Mouse (Mus musculus) stomach, embryonic 14.5 days (tissue): ENCODE results near the gene Efcab11. TPM values are rescaled to one million over a fixed set of nuclear protein-coding genes. Genes with fewer than 3 reads are reported as not detected.

Source experiments
- ATAC-seq: fragments of 200-750 bp; cut with Nextera tagmentation; 2 replicates; pipeline ENCODE4 v1.8.0; 2017; ENCODE audit warnings: low read depth, moderate TSS enrichment; ENCODE audit not compliant: insufficient number of reproducible peaks, insufficient read depth, low FRiP score
- H3K27ac ChIP-seq: fragments of 300-500 bp; sonication (generic); 2 replicates; pipeline ENCODE4 v1.5.1; 2014; ENCODE audit warnings: mild to moderate bottlenecking, low read length, moderate library complexity, mixed read lengths
- H3K27me3 ChIP-seq: fragments of 300-500 bp; sonication (generic); 2 replicates; pipeline ENCODE4 v1.6.1; 2014; ENCODE audit warnings: low read length, control low read depth, mixed read lengths; ENCODE audit not compliant: control insufficient read depth, insufficient read depth
- H3K36me3 ChIP-seq: fragments of 300-500 bp; sonication (generic); 2 replicates; pipeline ENCODE4 v1.6.1; 2014; ENCODE audit warnings: mild to moderate bottlenecking, control low read depth, low read length, moderate library complexity, mixed read lengths; ENCODE audit not compliant: control insufficient read depth, insufficient read depth
- H3K4me1 ChIP-seq: fragments of 300-500 bp; sonication (generic); 2 replicates; pipeline ENCODE4 v1.6.1; 2014; ENCODE audit warnings: low read length, control low read depth, mixed read lengths; ENCODE audit not compliant: control insufficient read depth, insufficient read depth
- H3K4me2 ChIP-seq: fragments of 300-500 bp; sonication (generic); replicated peaks from 2 replicates; pipeline ENCODE4 v1.6.1; 2014; ENCODE audit warnings: low read depth, low read length, control low read depth
- H3K4me3 ChIP-seq: fragments of 300-500 bp; sonication (generic); 2 replicates; pipeline ENCODE4 v1.5.1; 2014; ENCODE audit warnings: low read depth, low read length, control low read depth
- H3K9ac ChIP-seq: fragments of 300-500 bp; sonication (generic); replicated peaks from 2 replicates; pipeline ENCODE4 v1.6.1; 2014; ENCODE audit warnings: low read depth, mild to moderate bottlenecking, control low read depth, low read length, moderate library complexity, mixed read lengths
- H3K9me3 ChIP-seq: fragments of 300-500 bp; sonication (generic); 2 replicates; pipeline ENCODE4 v1.6.1; 2016; ENCODE audit warnings: low read depth, low read length, control low read depth; ENCODE audit not compliant: control insufficient read depth
- WGBS: fragments of 180-500 bp; shearing (Covaris S2); extraction: QIAGEN DNeasy Blood & Tissue Kit; methylation state at CpG from one replicate; pipeline ENCODE4 v1.1.7; 2014; 5-methylcytosine and 5-hydroxymethylcytosine counted together
- polyA plus RNA-seq: library from polyadenylated mRNA; unstranded; fragments of >200 nt; fragmentation: Nextera tagmentation; extraction: Ambion mirVana; gene quantifications from 2 replicates; pipeline ENCODE4 v1.2.1, GENCODE M21; 2014

Gene Efcab11
- polyA plus RNA-seq, 1 experiment from 2014 or later = 14.7 TPM

DNA sequence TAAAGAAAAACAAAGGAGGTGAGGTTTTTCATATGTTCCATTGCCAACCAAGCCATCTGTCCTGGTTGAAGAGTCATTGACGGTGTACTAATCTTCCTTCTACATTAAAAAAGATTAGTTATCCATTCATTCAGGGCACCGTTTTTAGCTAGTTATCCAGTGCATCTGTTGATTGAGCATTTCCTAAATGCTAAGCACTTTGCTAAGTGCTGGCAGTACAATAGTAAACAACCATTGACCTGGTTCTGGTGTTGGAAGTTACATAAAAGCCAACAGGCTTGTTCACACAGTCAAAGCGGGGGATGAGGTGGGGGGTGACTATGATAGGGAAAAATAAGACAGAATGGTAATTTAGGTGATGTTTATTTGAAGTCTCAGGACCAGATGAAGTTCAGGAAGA lies 35.4 kb upstream of the Efcab11 start:
- 84% methylated on average over 3 of the region's 3 CpGs for WGBS
- H3K9me3 ChIP-seq = no peaks in the 10 kb centered on the region
- no peak overlapping the region for H3K4me3 ChIP-seq
- no peak overlapping the region for H3K4me2 ChIP-seq
- peaks cover 6% of the 10 kb centered on the region for H3K36me3 ChIP-seq
- no peak overlapping the region for H3K9ac ChIP-seq
- no peak overlapping the region for H3K27ac ChIP-seq
- no peaks in the 10 kb centered on the region for H3K27me3 ChIP-seq
- no peak for ATAC-seq
- no peaks in the 10 kb centered on the region for H3K4me1 ChIP-seq

GRCm38 (mm10) chr12:99917800-99918427 lies 33.7 kb upstream of the Efcab11 start:
- H3K4me1 ChIP-seq = no peaks in the 10 kb centered on the region
- WGBS = 89% methylated on average over 15 of the region's 15 CpGs
- H3K9ac ChIP-seq = no peak overlapping the region
- no peak for ATAC-seq
- H3K9me3 ChIP-seq = no peaks in the 10 kb centered on the region
- no peak overlapping the region for H3K4me3 ChIP-seq
- H3K27ac ChIP-seq = no peak overlapping the region
- no peak overlapping the region for H3K4me2 ChIP-seq
- peaks cover 16% of the 10 kb centered on the region for H3K36me3 ChIP-seq
- no peaks in the 10 kb centered on the region for H3K27me3 ChIP-seq

GRCm38 (mm10) chr12:99911466-99911865 lies 27.2 kb upstream of the Efcab11 start:
- Histone ChIP-seq H3K4me2 (no peak overlapping the region), H3K27me3 (no peaks in the 10 kb centered on the region), H3K9me3 (no peaks in the 10 kb centered on the region), H3K4me3 (no peak overlapping the region), H3K27ac (no peak overlapping the region), H3K4me1 (no peaks in the 10 kb centered on the region), H3K9ac (no peak overlapping the region), H3K36me3 (peaks cover 39% of the 10 kb centered on the region)
- ATAC-seq = no peak
- WGBS = 86% methylated on average over 12 of the region's 12 CpGs

DNA sequence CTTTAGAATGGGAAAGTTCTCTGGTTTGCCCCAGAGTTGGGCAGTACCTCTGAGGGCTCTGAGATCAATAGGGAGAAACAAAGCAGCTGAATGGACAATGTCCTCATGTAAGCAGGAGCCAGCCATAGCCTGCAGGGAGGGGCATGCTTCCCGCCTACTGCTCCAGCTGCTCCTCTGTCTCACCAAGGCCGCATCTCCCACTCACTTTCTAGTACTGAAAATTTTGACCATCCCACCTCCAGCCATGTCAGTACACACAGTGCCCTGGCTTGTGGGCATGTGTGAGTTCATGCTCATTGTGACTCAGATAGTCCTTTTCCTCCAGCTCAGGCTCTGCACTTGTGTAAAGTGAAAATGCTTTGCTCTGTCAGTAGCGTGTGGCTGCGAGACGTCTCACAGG lies 20.3 kb upstream of the Efcab11 start:
- no peak for ATAC-seq

GRCm38 (mm10) chr12:99902867-99903370 lies 18.7 kb upstream of the Efcab11 start:
- no peak for ATAC-seq

More for the DNA sequence above, 20.3 kb upstream of the Efcab11 start:
- H3K27me3 ChIP-seq = no peaks in the 10 kb centered on the region
- H3K4me1 ChIP-seq = no peaks in the 10 kb centered on the region
- 91% methylated on average over 5 of the region's 5 CpGs for WGBS
- H3K4me3 ChIP-seq = no peak overlapping the region
- H3K36me3 ChIP-seq = peaks cover 32% of the 10 kb centered on the region
- no peak overlapping the region for H3K27ac ChIP-seq
- H3K9ac ChIP-seq = no peak overlapping the region
- H3K4me2 ChIP-seq = no peak overlapping the region
- H3K9me3 ChIP-seq = no peaks in the 10 kb centered on the region

DNA sequence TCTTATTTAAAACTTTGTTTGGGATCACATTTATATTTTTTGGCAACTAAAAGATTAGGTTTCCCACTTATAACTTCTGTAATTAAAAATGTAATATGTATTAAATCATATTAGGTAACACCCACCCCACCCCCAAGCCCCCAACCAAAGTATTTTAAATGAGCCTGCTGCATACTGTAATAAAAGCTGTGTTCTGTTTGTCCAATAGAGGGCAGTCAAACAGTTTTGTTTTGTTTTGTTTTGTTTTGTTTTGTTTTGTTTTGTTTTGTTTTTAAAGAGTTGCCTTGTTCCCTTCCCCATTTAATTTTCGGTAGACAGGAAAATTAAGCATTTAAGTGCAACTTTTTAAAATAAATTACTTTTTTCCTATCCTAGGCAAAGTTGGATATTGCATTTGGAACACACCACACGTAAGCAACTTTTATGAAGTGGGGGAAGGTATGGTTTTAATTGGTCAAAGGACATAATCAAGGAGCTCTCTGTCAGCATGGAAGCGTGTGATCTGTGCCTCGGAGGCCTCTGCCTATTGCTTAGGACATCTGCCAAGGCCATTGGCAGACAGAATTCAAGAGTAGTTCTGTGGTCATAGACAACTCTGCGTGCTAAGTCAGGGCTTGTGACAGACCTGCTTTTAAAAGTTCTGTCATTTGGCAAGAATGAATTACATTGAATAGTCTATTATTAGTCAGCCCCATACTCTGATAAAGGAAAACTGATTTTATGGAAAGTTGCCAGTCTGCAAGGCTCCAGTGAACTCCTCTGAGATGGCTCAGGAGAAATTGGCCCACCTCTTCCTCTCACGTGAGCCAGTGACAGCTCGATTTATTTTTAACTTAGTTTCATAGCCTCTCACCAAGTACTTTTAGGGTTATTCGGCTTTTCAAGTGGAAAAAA lies 18.0 kb upstream of the Efcab11 start:
- H3K4me3 ChIP-seq = no peak overlapping the region
- no peak overlapping the region for H3K4me2 ChIP-seq
- H3K9ac ChIP-seq = no peak overlapping the region
- no peak overlapping the region for H3K27ac ChIP-seq
- WGBS = 85% methylated on average over 8 of the region's 8 CpGs
- H3K36me3 ChIP-seq = peaks cover 29% of the 10 kb centered on the region
- no peak for ATAC-seq
- no peaks in the 10 kb centered on the region for H3K4me1 ChIP-seq
- no peaks in the 10 kb centered on the region for H3K9me3 ChIP-seq
- no peaks in the 10 kb centered on the region for H3K27me3 ChIP-seq

More at GRCm38 (mm10) chr12:99902867-99903370, 18.7 kb upstream of the Efcab11 start:
- H3K27ac ChIP-seq = no peak overlapping the region
- peaks cover 31% of the 10 kb centered on the region for H3K36me3 ChIP-seq
- no peaks in the 10 kb centered on the region for H3K4me1 ChIP-seq
- H3K27me3 ChIP-seq = no peaks in the 10 kb centered on the region
- no peaks in the 10 kb centered on the region for H3K9me3 ChIP-seq
- no peak overlapping the region for H3K4me3 ChIP-seq
- 86% methylated on average over 4 of the region's 4 CpGs for WGBS
- H3K4me2 ChIP-seq = no peak overlapping the region
- no peak overlapping the region for H3K9ac ChIP-seq

- no peak overlapping the region for H3K9ac ChIP-seq
- H3K4me1 ChIP-seq = no peaks in the 10 kb centered on the region
- H3K4me2 ChIP-seq = no peak overlapping the region
- H3K9me3 ChIP-seq = no peaks in the 10 kb centered on the region
- peaks cover 35% of the 10 kb centered on the region for H3K36me3 ChIP-seq
- no peak overlapping the region for H3K27ac ChIP-seq
- ATAC-seq = no peak
- no peaks in the 10 kb centered on the region for H3K27me3 ChIP-seq
- WGBS = 35% methylated on average over 2 of the region's 3 CpGs
- H3K4me3 ChIP-seq = no peak overlapping the region
Measured at GRCm38 (mm10) chr12:99899991-99900390, 15.8 kb upstream of the Efcab11 start.

DNA sequence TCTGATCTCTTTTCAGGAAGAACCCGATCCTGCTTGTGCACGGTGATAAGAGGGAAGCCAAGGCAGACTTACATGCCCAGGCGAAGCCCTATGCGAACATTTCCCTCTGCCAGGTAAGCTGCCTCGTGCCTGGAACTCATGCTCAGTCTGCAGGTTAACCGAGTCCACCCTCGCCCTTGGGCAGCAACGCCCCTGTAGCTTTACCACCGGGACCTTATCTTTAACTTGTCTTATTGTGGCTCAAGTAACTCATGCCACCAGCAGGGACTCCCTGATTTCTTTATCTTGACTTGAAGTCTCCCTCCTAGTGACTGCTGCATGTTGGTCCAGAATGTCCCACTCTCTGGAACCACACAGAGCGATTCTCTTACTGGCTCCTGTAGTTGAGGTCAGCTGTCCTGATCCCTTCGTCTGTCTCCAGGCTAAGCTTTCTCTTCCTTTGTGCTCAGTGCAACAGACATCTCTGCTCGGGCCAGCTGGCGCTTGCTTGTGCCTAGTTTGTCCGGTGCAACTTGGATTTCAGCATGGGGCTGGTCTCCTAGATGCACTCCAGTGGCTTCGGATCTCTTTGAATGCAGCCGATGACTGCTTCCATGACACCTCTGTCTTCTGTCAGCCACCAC lies 14.1 kb upstream of the Efcab11 start:
- ATAC-seq = no peak
- Histone ChIP-seq H3K9me3 (no peaks in the 10 kb centered on the region), H3K4me2 (no peak overlapping the region), H3K9ac (no peak overlapping the region), H3K27ac (no peak overlapping the region), H3K4me3 (no peak overlapping the region), H3K36me3 (peaks cover 31% of the 10 kb centered on the region), H3K4me1 (no peaks in the 10 kb centered on the region), H3K27me3 (no peaks in the 10 kb centered on the region)
- 90% methylated on average over 16 of the region's 16 CpGs for WGBS
